Mouse (Mus musculus) brain, embryonic 14.5 days (tissue): ENCODE results near the gene Cxcr5.

Experiments
- CTCF ChIP-seq: fragments of 200-500 bp; IDR thresholded peaks from 2 replicates; pipeline ENCODE4 v1.5.1; 2012; ENCODE audit warnings: inconsistent platforms, mild to moderate bottlenecking, moderate library complexity, borderline replicate concordance; ENCODE audit not compliant: insufficient read depth, insufficient read length; ENCODE audit errors: extremely low read depth
- POLR2A ChIP-seq: fragments of 200-500 bp; IDR thresholded peaks from 2 replicates; pipeline ENCODE4 v1.6.1; 2012; ENCODE audit warnings: mild to moderate bottlenecking, inconsistent platforms, borderline replicate concordance; ENCODE audit not compliant: poor library complexity, insufficient read depth, insufficient read length, severe bottlenecking; ENCODE audit errors: extremely low read depth

- TF ChIP-seq POLR2A (no peak), CTCF (no peak)
These were observed 62.1 kb downstream of the Cxcr5 start for GRCm38 (mm10) chr9:44499356-44500162.
